Mouse (Mus musculus) erythroblast, embryonic 14.5 days (primary cell): ENCODE results near the gene 1700086D15Rik.

Source experiments
- GATA1 ChIP-seq: IDR thresholded peaks from 2 replicates; pipeline ENCODE4 v1.6.1; 2012; ENCODE audit warnings: low read length, inconsistent platforms, mixed read lengths
- TAL1 ChIP-seq: IDR thresholded peaks from 3 replicates; pipeline ENCODE4 v1.6.1; 2012; ENCODE audit warnings: low read length, inconsistent platforms, mixed read lengths

DNA sequence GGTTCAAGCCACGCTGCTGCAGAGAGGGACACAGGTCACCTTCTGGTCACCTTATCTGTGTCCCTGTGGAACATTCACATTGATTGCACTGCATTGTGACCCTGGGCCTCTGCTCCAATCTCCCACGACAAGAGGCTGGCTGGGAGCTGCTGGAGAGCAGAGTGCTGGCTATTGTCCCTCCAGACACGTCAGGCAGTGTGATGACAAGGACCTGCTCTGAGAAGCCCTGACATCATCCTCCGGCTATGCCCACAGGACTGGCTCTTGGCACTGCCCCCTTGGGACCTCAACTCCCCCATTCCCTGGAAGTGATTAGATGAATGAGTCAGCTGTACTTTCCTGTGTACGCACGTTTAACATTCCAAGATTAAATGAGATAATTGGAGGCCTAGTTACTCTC is 49.8 kb upstream of the 1700086D15Rik start:
- no peak for TF ChIP-seq TAL1
- no peak for TF ChIP-seq GATA1
